Mouse (Mus musculus): ENCODE measurements around the gene Pde10a.

GRCm38 (mm10) chr17:8507654-8508053 is 17.5 kb upstream of the Pde10a start:
- TF ChIP-seq EP300 (IDR thresholded peaks at IDR 0.05; ENCODE audit: low read depth) (no peak), CTCF (IDR thresholded peaks at IDR 0.05; ENCODE audit: low read depth) (no peak)

Measured in heart, postnatal 0 days (tissue).